Mouse (Mus musculus) myocyte (in vitro differentiated cells): ENCODE measurements around the gene Disc1.

Experiments
- E2F4 ChIP-seq: IDR thresholded peaks from one replicate; pipeline ENCODE4 v1.6.1; 2011; ENCODE audit warnings: mild to moderate bottlenecking, control low read depth, moderate library complexity; ENCODE audit not compliant: insufficient read depth
- MAX ChIP-seq: IDR thresholded peaks from one replicate; pipeline ENCODE4 v1.6.1; 2011; ENCODE audit warnings: low read depth, mild to moderate bottlenecking, control low read depth
- MYOD1 ChIP-seq, 3 experiments: IDR thresholded peaks; one replicate each; pipeline ENCODE4 v1.6.1; 2011; ENCODE audit warnings: control low read depth in 2 of 3, low read depth in 2 of 3, mild to moderate bottlenecking in 2 of 3, moderate library complexity in 1 of 3; ENCODE audit not compliant: insufficient read length in 2 of 3, control insufficient read depth in 1 of 3
- MYOG ChIP-seq, 3 experiments: IDR thresholded peaks; one replicate each; pipeline ENCODE4 v1.6.1; 2011; ENCODE audit warnings: control low read depth in 2 of 3, low read depth in 2 of 3, mild to moderate bottlenecking in 2 of 3; ENCODE audit not compliant: insufficient read length in 2 of 3, control insufficient read depth in 1 of 3, insufficient read depth in 1 of 3
- POLR2A ChIP-seq: IDR thresholded peaks from one replicate; pipeline ENCODE4 v1.6.1; 2011; ENCODE audit warnings: low read depth, mild to moderate bottlenecking, control low read depth, moderate library complexity; ENCODE audit not compliant: insufficient read length

DNA sequence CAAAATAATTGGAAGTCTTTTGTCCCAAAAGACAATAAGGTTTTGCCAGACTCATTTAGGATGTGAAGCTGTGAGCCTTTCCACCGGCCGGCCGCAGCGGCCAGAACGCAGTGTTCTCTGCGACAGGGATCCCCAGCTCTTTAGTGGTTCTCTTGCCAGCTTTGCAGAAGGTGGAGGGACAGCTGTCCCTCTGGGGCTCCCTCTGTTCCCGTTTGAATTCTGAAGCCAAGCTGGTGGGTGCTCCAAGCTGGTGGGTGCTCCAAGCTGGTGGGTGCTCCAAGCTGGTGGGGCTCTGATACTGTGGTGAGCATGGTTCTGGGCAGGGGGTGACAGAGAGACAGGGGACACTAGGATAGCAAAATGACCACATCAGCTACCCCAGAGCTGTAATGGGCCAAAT, 30.5 kb downstream of the Disc1 start:
- TF ChIP-seq E2F4 (no peak), MYOD1 (IDR thresholded peaks at IDR 0.05; ENCODE audit: control insufficient read depth in 1 of 3, insufficient read length in 2 of 3, low read depth in 2 of 3) (no peak), MAX (no peak), POLR2A (no peak), MYOG (IDR thresholded peaks at IDR 0.05; ENCODE audit: control insufficient read depth in 1 of 3, insufficient read depth in 1 of 3, insufficient read length in 2 of 3, low read depth in 2 of 3) (no peak)
